Mouse (Mus musculus) E14TG2a.4 (cell line): ENCODE data around the gene Gm6803.
"Not testable (repeated sequence)": the region's sequence is repeated elsewhere in the genome, so short reads cannot be mapped to it uniquely, and the experiment has no call there.

Experiments
- CTCF ChIP-seq: conservative IDR thresholded peaks from 2 replicates; pipeline ENCODE4 v1.5.1; 2014; ENCODE audit warnings: low read length
- NANOG ChIP-seq: IDR thresholded peaks from 2 replicates; pipeline ENCODE4 v1.6.1; 2014; ENCODE audit warnings: borderline replicate concordance, low read length, mixed read lengths
- POU5F1 ChIP-seq: IDR thresholded peaks from 2 replicates; pipeline ENCODE4 v1.6.1; 2014; ENCODE audit warnings: low read length, borderline replicate concordance

DNA sequence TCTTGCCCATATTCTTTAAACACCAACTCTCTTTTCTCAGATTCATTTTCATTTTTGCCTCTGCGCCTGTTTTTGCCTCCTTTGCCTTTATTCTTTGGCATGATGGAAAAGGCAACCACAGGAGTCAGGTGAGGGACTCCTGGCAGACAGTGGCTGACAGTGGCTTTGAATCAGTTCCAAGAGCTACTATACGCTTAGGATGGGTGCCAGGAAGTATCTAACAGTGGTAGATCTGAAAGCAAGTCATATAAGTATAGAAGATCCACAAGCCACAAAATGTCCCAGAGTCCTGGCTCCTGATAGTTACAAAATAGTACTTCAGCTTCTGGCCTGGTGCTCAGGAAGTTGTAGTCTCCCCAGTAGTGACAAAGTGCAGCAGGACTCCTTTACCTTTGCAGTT lies at the start of gene Gm6803:
- TF ChIP-seq CTCF, NANOG, POU5F1: not testable (repeated sequence)
